Mouse (Mus musculus) intestine, embryonic 15.5 days (tissue): ENCODE data around the gene Stx4a. TPM values are rescaled to one million over a fixed set of nuclear protein-coding genes. Genes with fewer than 3 reads are reported as not detected.
"Not testable (repeated sequence)": the region's sequence is repeated elsewhere in the genome, so short reads cannot be mapped to it uniquely, and the experiment has no call there.

Experiments used
- ATAC-seq: fragments of 200-750 bp; cut with Nextera tagmentation; 2 replicates; pipeline ENCODE4 v1.8.0; 2017; ENCODE audit warnings: moderate TSS enrichment, moderate library complexity
- H3K27ac ChIP-seq: fragments of 300-500 bp; sonication (generic); 2 replicates; pipeline ENCODE4 v1.5.1; 2015; ENCODE audit warnings: mild to moderate bottlenecking, inconsistent platforms
- H3K27me3 ChIP-seq: fragments of 300-500 bp; sonication (generic); replicated peaks from 2 replicates; pipeline ENCODE4 v1.6.1; 2015; ENCODE audit warnings: inconsistent platforms
- H3K36me3 ChIP-seq: fragments of 300-500 bp; sonication (generic); 2 replicates; pipeline ENCODE4 v1.6.1; 2015; ENCODE audit warnings: inconsistent platforms
- H3K4me1 ChIP-seq: fragments of 300-500 bp; sonication (generic); replicated peaks from 2 replicates; pipeline ENCODE4 v1.6.1; 2015; ENCODE audit warnings: inconsistent platforms
- H3K4me2 ChIP-seq: fragments of 300-500 bp; sonication (generic); replicated peaks from 2 replicates; pipeline ENCODE4 v1.6.1; 2015; ENCODE audit warnings: mild to moderate bottlenecking, inconsistent platforms
- H3K4me3 ChIP-seq: fragments of 300-500 bp; sonication (generic); replicated peaks from 2 replicates; pipeline ENCODE4 v1.5.1; 2015; ENCODE audit warnings: inconsistent platforms
- H3K9ac ChIP-seq: fragments of 300-500 bp; sonication (generic); 2 replicates; pipeline ENCODE4 v1.6.1; 2015; ENCODE audit warnings: inconsistent platforms
- H3K9me3 ChIP-seq: fragments of 300-500 bp; sonication (generic); 2 replicates; pipeline ENCODE4 v1.6.1; 2016; ENCODE audit warnings: inconsistent platforms
- WGBS: fragments of 180-500 bp; shearing (Covaris S2); methylation state at CpG from one replicate; pipeline ENCODE4 v1.1.7; 2015; 5-methylcytosine and 5-hydroxymethylcytosine counted together
- polyA plus RNA-seq: library from polyadenylated mRNA; unstranded; fragments of >200 nt; fragmentation: Nextera tagmentation; extraction: Ambion mirVana; gene quantifications from 2 replicates; pipeline ENCODE4 v1.2.1, GENCODE M21; 2015

Stx4a gene
- polyA plus RNA-seq, 1 experiment from 2014 or later = 40.6 TPM

DNA sequence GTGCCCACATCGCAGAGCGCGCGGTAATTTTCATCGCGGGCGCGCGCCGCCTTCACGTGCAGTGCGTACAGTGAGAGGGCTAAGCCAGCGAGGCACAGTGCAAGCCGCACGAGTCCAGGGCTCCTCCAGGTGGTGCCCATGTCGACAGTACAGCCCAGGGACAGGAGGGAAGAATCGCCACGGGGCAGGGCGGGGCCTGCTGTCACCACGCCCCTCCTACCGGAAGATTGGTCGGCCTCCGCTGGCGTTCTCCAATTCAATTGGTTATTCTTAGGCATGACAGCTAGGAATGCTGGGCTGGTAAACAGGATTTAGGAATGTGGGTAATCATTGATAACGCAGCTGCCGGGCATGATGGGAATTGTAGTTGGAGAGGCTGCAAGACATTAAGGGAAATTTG lies 71.3 kb downstream of the Stx4a start, which contains the start of the genes Gm21974 and Vkorc1:
TSS of gene Gm21974 (minus strand) at position 13 of the 400 bp plus-strand sequence.
TSS of gene Vkorc1 (minus strand) at position 176 of the 400 bp plus-strand sequence.
- under 1% methylated on average over 26 of the region's 26 CpGs for WGBS
- H3K27ac ChIP-seq = peak within 1 kb of the TSS; percentile 87
- peak within 1 kb of the TSS; percentile 64 for H3K4me3 ChIP-seq
- peak; percentile 94 for ATAC-seq
- no peaks in the 10 kb centered on the region for H3K27me3 ChIP-seq
- peaks cover 15% of the 10 kb centered on the region for H3K4me1 ChIP-seq
- peak within 1 kb of the TSS; percentile 88 for H3K4me2 ChIP-seq
- H3K36me3 ChIP-seq = peaks cover 4% of the 10 kb centered on the region; the same call in 1 of the 2 replicates
- no peaks in the 10 kb centered on the region for H3K9me3 ChIP-seq
- peak within 1 kb of the TSS; percentile 68 for H3K9ac ChIP-seq

DNA sequence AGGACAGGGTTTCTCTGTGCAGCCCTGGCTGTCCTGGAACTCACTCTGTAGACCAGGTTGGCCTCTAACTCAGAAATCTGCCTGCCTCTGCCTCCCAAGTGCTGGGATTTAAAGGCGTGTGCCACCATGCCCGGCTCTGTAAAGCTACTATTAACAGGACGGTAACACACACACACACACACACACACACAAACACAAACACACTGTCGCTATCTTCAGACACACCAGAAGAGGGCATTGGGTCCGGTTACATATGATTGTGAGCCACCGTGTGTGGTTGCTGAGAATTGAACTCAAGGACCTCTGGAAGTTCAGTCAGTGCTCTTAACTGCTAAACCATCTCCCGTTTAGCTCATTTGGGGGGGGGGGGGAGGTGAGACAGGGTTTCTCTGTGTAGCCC lies 71.8 kb downstream of the Stx4a start:
- WGBS = 67% methylated on average over 7 of the region's 7 CpGs
- H3K9me3 ChIP-seq, H3K36me3 ChIP-seq, H3K4me3 ChIP-seq, H3K9ac ChIP-seq, H3K27me3 ChIP-seq: not testable (repeated sequence)
- peak overlapping the region; percentile 88; the same call in 1 of the 2 replicates for H3K4me2 ChIP-seq
- 0 out of 2 replicates have a peak, but pooled peaks have one; percentile 0 for ATAC-seq
- peaks cover 15% of the 10 kb centered on the region for H3K4me1 ChIP-seq
- 0 out of 2 replicates have a peak overlapping the region, but pooled peaks have one; percentile 24 for H3K27ac ChIP-seq

DNA sequence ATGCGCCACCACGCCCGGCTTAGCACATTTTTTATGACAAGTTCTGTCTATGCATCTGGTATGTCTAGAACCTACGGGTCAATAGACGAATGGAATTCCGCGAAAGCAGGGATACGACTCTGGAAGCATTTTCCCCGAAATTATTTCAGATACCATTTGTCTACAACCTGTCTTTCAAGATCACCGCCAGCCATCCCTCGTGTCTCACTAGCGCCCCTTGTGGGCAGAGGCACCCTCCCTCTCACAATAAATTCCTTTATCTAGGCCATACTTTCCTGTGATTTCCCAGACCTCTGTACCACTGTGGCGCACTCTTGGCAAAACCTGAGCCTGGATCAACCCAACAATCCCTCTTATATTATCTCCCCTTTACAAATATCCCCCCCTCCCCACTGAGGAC lies 72.3 kb downstream of the Stx4a start:
- no peak for ATAC-seq
- Histone ChIP-seq H3K4me3 (no peak overlapping the region), H3K27me3 (no peaks in the 10 kb centered on the region), H3K27ac (no peak overlapping the region), H3K9me3 (no peaks in the 10 kb centered on the region), H3K36me3 (peaks cover 4% of the 10 kb centered on the region; the same call in 1 of the 2 replicates), H3K4me1 (peaks cover 15% of the 10 kb centered on the region), H3K4me2 (no peak overlapping the region), H3K9ac (no peak overlapping the region)
- 66% methylated on average over 13 of the region's 13 CpGs for WGBS

DNA sequence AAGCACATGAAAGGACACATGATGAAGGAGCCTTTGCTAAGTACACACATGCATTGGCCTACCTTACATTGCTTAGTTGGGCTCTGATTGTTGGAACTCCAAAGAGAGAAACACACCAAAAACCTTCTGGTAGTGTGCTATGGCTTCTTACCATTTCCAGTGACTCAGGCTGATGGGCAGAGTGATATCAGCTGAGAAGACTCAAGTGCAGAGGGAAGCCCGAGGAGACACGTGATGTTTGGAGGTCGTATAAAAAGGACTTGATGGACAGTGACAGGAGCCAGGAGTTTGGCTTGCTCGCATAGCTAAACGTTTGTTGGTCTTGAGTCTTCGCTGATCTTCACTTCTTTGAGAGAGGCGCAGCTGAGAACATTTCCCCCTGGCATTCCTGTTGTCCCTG lies 73.4 kb downstream of the Stx4a start:
- H3K9me3 ChIP-seq = no peaks in the 10 kb centered on the region
- peaks cover 4% of the 10 kb centered on the region; the same call in 1 of the 2 replicates for H3K36me3 ChIP-seq
- no peak for ATAC-seq

DNA sequence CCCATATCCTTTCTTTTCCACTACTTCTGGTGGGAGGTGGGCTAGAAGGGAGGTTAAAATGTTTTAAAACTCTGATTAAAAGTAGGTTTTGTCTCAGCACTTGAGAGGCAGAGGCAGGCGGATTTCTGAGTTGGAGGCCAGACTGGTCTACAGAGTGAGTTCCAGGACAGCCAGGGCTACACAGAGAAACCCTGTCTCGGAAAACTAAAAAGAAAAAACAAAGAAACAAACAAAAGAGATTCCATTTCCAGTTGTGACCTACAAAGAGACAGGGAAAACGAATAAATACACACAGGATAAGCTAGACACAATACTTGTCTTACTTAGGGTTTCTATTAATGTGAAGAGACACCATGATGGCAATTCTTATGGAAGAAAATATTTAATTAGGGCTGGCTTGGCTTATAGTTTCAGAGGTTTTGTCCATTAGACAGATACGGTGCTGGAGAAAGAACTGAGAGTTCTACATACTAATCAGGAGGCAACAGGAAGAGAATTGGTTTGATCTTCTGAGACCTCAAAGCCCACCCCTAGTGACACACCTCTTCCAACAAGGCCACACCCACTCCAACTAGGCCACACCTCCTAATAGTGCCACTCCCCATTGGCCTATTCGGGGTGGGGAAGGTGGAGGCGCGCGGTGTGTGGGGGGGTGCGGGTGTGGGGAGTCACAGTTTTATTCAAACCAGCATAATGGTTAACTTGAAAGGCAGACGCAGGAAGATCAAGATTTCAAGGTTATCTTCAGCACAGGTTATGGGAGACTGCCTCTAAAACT lies 74.3 kb downstream of the Stx4a start:
- 31% methylated on average over 10 of the region's 10 CpGs for WGBS
- no peaks in the 10 kb centered on the region for H3K9me3 ChIP-seq
- H3K36me3 ChIP-seq = no peaks in the 10 kb centered on the region
- peak overlapping the region; percentile 41; the same call in 1 of the 2 replicates for H3K4me2 ChIP-seq
- 0 out of 2 replicates have a peak, but pooled peaks have one; percentile 26 for ATAC-seq
- no peak overlapping the region for H3K9ac ChIP-seq
- peaks cover 15% of the 10 kb centered on the region for H3K4me1 ChIP-seq
- no peaks in the 10 kb centered on the region for H3K27me3 ChIP-seq
- peak overlapping the region; percentile 90 for H3K27ac ChIP-seq
- H3K4me3 ChIP-seq = no peak overlapping the region

More for the DNA sequence above, 73.4 kb downstream of the Stx4a start:
- H3K27ac ChIP-seq = no peak overlapping the region
- H3K4me2 ChIP-seq = no peak overlapping the region
- no peaks in the 10 kb centered on the region for H3K27me3 ChIP-seq
- WGBS = 84% methylated on average over 7 of the region's 7 CpGs
- H3K4me3 ChIP-seq = no peak overlapping the region
- peaks cover 15% of the 10 kb centered on the region for H3K4me1 ChIP-seq
- H3K9ac ChIP-seq = no peak overlapping the region

Other genes with a start within 250 kb of the Stx4a start
- 4.1 and 4.9 TPM in 2 replicates for gene Ccdc189, start 235.7 kb upstream of the Stx4a start, polyA plus RNA-seq
- 37.4 and 37.7 TPM in 2 replicates for gene Rnf40, start 235.5 kb upstream of the Stx4a start, polyA plus RNA-seq
- gene Zfp629, start 208.5 kb upstream of the Stx4a start, polyA plus RNA-seq = 8.8 and 9.4 TPM in 2 replicates
- 48.1 and 52.8 TPM in 2 replicates for gene Bcl7c, start 115.4 kb upstream of the Stx4a start, polyA plus RNA-seq
- gene Ctf1, start 111.6 kb upstream of the Stx4a start, polyA plus RNA-seq = 9.4 and 10.5 TPM in 2 replicates
- gene Ctf2, start 92.1 kb upstream of the Stx4a start, polyA plus RNA-seq = 0.13 and 0.29 TPM in 2 replicates
- gene Fbxl19, start 79.8 kb upstream of the Stx4a start, polyA plus RNA-seq = 3.2 and 4.3 TPM in 2 replicates
- gene Orai3, start 54.5 kb upstream of the Stx4a start, polyA plus RNA-seq = 22.9 and 25.5 TPM in 2 replicates
- gene Setd1a, start 47.6 kb upstream of the Stx4a start, polyA plus RNA-seq = 15.2 and 17.4 TPM in 2 replicates
- not detected in 2 replicates for gene Gm49388, start 38.7 kb upstream of the Stx4a start, polyA plus RNA-seq
- 28.0 and 31.2 TPM in 2 replicates for gene Hsd3b7, start 23.7 kb upstream of the Stx4a start, polyA plus RNA-seq
- gene Stx1b, start 255 bp downstream of the Stx4a start, polyA plus RNA-seq = 3.2 and 3.4 TPM in 2 replicates
- 8.6 and 9.6 TPM in 2 replicates for gene Zfp646, start 51.9 kb downstream of the Stx4a start, polyA plus RNA-seq
- 15.5 and 15.6 TPM in 2 replicates for gene Zfp668, start 52.5 kb downstream of the Stx4a start, polyA plus RNA-seq
- 1.7 and 2.3 TPM in 2 replicates for gene Prss53, start 66.7 kb downstream of the Stx4a start, polyA plus RNA-seq
- gene Gm21974, start 71.2 kb downstream of the Stx4a start, polyA plus RNA-seq = not detected in 2 replicates
- gene Vkorc1, start 71.3 kb downstream of the Stx4a start, polyA plus RNA-seq = 203 and 241 TPM in 2 replicates
- gene Bckdk, start 79.8 kb downstream of the Stx4a start, polyA plus RNA-seq = 158 and 180 TPM in 2 replicates
- 31.7 and 32.3 TPM in 2 replicates for gene Kat8, start 88.2 kb downstream of the Stx4a start, polyA plus RNA-seq
- gene Prss8, start 105.8 kb downstream of the Stx4a start, polyA plus RNA-seq = 58.5 and 67.5 TPM in 2 replicates
- 8.2 and 9.6 TPM in 2 replicates for gene Prss36, start 122.4 kb downstream of the Stx4a start, polyA plus RNA-seq
- 306 and 315 TPM in 2 replicates for gene Fus, start 143.2 kb downstream of the Stx4a start, polyA plus RNA-seq
- gene Pycard, start 169.6 kb downstream of the Stx4a start, polyA plus RNA-seq = 418 and 480 TPM in 2 replicates
- gene Trim72, start 179.7 kb downstream of the Stx4a start, polyA plus RNA-seq = 0.19 and 0.53 TPM in 2 replicates
- gene Itgam, start 238.3 kb downstream of the Stx4a start, polyA plus RNA-seq = 2.1 TPM in 2 replicates
- not detected in 2 replicates for gene Gm49368, start 238.4 kb downstream of the Stx4a start, polyA plus RNA-seq